Mouse (Mus musculus) fibroblast of lung, adult 2 months (primary cell): Measurements from ENCODE around the gene Xntrpc.
"Not testable (repeated sequence)": the region's sequence is repeated elsewhere in the genome, so short reads cannot be mapped to it uniquely, and the experiment has no call there.

Experiments
- DNase-seq: peaks from one replicate; pipeline ENCODE4 v3.0.0-alpha.2; 2011; ENCODE audit warnings: low read depth

Gene Xntrpc

DNA sequence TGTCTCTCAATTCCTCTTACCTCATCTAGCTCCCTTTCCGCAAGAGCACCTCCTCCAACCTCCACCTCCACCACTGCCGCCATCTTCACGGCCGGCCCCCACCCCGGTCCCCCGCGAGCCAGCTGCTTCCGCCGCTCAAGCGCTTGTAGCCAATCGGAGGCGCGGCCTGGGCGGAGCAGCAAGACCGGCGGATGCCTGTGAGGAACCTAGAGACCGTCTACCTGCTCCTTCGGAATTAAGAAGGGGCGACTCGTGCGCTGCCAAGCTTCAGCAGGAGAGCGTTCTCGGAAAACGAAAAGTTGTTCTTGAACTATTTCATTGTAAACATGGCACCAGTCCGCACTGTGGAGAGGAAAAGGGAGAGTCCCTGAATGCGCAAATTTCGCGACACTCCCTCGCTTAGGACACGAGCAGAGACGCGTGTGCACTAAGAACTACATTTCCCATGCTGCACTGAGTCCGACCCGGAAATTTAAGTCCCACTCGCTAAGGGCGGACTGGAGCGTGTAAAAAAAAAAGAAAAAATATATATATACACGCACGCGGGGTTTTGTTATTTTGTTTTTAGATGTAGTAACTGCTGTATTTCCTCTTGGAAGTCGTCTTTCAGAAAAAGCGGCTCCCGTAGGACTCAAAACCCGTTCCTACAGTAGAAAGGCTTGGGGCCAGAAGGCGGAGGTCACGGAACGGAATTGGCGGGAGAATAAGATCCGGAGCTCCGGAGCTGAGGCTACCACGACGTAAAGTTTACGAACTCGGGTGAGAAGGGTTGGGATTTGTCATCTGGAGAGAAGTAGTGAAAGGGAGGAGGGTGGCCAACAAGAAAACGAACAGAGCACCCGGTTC is at the start of gene Xntrpc, which contains the start of the genes Rnf121 and Xndc1:
Gene Xntrpc, plus strand, starts transcription at position 668 of the 846 bp plus-strand sequence.
Gene Rnf121, minus strand, starts transcription at position 424 of the 846 bp plus-strand sequence.
Gene Xndc1, plus strand, starts transcription at position 466 of the 846 bp plus-strand sequence.
- peak; percentile 89 for DNase-seq

DNA sequence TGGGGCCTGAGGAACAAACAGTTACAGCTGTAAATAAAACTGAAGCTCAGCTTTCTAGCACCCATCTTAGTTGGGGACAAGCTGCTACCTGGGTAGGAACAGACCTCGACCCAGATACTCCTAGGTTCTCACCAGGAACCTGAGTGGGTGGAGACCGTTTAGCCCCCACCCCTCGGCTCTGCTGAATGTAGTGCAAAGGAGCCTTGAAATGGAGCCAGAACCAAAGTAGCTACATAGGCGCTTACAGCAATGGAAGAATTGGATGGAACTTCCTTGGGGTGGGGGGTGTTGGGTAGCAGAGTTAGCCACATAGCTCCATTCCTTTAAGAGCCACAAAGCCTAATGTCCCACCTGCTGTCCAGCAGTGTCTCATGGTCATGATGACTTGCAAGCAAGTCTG is 48.6 kb upstream of the Xntrpc start:
- no peak for DNase-seq

DNA sequence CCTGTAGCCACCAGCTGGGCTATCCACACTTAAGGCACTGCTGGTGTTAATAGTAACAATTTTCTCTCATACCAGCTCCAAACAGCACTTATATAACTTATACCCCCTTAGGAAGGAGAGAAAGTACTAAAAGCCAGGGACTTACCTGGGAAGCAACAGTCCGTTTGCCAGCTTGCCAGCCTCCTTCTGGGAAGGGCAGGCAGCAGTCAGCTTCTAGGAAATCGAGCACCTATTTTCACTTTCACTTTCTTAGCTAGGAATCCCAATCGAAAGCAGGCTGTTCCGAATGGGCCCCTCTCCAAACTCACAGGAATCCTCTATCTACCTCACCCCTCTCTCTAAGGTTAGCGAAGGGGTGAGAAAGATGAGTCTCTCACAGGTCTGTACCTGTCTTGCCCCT is 48.1 kb upstream of the Xntrpc start:
- no peak for DNase-seq

DNA sequence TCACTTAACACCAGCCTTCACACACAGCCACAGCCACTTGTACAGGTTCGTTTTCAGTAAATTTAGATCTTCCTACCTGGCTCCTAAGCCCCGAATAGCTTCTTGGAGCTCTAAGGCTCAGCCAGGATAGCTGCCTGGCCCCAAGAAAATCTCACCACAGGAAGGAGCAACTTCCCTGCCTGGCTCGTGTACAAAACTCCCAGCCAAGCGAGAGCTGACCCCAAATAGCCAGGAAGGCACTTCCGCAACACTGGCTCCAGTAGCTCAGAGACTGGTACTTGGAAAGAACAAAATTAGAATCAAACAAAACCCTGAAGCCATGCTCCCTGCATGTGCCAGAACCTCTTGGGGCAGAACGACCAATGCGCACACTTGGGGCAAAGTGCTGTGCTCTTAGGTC is 47.5 kb upstream of the Xntrpc start:
- no peak for DNase-seq

DNA sequence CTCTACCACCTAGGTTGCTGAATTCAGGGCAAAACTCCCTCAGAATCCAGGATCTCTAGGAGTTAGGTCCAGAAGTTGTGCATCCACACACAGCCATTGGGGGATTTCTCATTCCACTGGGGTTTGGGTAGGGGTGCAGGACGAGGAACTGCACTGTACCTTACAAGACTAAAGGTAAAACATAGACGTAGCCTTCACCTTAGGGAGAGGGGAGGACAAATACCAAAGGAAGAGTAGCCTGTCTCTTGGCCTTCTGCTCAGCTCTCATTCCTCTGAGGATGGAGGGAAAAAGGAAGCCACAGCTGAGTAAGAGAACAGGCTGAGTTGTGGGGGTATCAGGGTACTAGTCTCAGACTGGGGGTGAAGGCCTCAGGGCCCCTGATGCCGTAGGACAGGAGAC is 46.9 kb upstream of the Xntrpc start, which contains the start of gene Il18bp:
Gene Il18bp, minus strand, starts transcription at position 101 of the 400 bp plus-strand sequence.
- DNase-seq: no peak

DNA sequence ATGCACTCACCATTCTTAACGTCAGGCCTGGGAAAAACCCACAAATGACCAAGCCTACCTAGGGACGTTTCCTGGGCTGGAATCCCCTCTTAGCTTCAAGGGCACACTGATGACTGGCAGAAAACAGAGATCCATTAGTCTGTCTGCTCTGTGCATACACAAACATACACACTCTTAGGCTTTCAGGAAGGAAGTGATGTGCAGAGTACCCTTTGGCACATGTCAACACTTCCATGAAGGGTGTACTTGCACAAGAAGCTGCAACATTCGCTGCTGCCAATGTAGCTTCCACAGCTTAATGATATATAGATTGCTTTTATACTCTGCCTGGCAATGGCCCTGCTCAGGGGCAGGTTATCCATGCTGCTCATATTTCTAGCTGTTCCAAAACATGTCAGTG is 46.2 kb upstream of the Xntrpc start:
- DNase-seq: no peak

DNA sequence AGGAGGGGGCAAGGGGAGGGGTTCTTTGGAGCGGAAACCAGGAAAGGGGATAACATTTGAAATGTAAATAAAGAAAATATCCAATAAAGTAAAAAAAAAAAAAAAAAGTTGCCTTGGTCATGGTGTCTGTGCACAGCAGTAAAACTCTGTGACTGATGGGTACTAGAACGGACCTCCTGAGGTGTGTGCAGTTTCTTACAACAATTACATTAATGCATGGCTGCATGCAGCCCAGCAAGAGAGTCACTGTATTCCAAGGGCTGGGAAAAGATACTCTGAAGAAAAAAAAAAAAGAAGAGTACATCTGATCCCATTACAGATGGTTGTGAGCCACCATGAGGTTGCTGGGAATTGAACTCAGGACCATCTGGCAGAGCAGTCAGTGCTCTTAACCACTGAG is 44.6 kb upstream of the Xntrpc start:
- DNase-seq: not testable (repeated sequence)

DNA sequence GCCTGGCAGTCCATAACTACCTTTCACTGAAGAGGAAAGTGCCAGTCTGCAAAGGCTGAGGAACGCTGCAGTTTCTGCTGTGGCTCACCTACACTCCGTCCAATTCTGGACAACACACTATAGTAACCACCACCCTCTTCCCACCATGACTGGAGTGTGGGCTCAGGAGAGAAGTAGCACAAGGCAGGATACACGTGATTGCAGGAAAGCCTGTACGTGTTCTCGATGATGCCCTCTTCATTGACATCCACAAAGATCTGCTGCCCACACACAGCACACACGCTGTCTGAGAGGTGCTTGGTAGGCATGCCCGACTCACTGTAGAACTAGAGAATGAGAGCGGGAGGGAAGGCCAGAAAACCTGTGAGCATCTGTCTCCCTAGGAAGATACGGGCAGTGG is 41.7 kb upstream of the Xntrpc start:
- DNase-seq: no peak

DNA sequence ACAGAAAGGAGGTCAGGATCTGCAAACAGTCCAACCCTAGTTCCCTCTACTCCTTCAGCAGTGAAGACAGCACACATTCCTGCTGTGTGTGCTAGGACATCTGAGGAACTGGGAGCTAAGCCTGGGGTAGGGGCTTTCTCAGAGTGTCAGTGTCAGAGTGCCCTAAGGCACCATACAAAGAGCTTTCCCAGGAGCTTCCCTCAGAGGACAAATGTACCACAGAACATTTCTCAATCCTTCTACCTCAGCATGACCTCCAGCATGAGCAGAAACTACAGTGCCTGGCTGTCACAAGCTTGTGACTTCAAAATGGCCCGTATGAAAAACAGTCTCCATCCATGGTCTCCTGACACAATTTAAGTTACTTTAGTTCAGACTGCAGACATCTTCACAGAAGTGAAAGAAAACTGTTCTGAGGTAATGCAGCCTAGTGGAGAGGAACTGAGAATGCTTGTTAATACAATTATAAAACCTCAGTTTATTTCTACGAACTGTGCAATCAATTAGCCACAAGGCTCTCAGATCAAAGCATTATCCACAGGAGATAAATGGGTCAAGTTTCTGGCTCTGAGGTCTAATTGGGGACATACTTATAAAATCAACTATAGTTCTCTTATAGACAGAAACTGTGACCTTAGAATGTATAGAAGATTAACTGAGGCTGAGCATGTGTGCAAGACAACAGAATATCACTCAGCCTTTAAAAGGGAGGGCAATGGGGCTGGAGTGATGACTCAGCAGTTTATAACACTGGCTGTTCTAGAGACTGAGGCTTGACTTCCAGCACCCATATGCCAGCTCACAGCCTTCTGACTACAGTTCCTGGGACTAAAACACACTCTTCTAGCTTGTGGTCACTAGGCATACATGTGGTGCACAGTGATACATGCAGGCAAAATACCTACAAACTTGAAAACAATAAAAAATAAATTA is 40.1 kb upstream of the Xntrpc start:
- no peak for DNase-seq

DNA sequence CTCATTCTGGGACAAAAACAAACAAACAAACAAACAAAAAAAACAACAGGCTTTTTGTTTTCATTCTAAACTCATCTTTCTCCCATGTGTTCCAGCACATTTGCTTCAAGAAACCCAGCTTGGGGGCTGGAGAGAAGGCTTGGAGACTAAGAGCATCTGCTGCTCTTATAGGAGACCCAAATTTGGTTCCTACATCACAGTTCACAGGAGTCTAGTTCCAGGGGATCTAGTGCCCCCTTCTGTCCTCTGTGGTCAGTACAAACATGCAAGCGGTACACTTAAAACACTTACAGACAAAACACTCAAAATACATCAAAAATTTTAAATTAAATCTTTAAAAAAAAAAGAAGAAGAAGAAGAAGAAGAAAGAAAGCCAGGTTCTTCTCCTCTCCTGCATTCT is 30.6 kb upstream of the Xntrpc start:
- no peak for DNase-seq

DNA sequence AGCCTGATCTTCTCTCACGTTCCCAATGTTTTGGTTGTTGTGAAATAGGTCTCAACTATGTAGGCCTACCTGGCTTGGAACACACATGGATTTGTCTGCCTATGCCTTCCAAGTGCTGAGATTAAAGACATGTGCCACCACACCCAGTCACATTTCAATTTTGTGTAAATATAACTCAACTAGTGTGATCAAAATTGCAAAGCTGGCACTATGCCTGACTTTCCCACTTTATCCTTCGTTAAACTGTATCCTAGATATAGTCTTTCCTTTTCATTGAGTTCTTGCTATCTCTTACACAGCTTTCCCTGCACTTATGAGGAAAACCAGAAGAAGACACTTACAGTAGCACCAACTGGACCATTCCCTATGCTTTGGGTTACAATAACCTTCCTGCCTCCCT is 30.0 kb upstream of the Xntrpc start:
- DNase-seq: no peak

DNA sequence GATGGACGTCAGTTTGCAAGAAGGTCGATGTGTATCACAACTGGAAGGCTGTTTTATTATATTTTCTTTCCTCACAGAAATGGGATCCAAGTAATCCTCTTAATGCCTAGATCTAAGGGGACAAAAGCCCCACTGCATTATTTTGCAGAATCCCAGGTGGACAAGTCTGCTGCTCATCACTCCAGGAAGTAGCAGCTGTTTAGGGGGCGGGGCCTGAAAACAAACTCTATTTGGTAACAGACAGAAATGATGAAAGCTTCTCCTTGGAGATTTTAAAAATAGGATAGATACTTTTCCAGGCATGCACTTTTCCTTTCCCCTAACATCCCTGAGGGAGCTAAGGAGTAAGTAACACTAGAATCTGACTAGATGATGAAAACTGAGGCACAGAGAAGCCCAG is 28.2 kb upstream of the Xntrpc start:
- DNase-seq: no peak

DNA sequence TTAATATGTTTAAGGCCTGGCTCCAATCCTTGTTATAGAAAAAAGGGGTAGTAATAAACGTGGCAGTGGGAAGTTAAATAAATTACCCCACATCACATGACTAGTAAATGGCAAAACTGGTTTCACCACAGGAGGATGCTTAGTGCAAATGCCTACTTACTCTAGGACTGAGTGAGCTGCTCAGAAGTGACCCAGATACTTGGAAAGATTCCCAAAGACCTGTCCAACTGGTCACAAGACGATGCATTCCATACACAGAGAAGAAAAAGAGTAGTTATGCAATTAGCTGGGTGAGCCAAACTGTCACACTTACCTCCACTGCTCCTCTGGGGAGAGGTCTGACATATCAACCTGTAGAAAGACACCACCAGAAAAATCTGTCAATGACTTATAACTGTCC is 23.2 kb upstream of the Xntrpc start:
- no peak for DNase-seq

DNA sequence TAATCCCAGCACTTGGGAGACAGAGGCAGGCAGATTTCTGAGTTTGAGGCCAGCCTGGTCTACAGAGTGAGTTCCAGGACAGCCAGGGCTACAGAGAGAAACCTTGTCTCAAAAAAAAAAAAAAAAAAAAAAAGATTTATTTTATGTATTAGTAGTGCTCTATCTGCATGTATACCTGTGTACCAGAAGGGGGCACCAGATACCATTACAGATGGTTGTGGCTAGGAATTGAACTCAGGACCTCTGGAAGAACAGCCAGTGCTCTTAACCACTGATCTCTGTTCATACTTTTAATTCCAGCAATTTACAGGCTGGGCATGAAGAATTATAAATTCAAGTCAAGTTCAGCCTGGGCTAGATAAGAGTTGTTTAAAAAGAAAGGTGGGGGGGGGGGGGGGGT is 17.0 kb upstream of the Xntrpc start:
- not testable (repeated sequence) for DNase-seq

DNA sequence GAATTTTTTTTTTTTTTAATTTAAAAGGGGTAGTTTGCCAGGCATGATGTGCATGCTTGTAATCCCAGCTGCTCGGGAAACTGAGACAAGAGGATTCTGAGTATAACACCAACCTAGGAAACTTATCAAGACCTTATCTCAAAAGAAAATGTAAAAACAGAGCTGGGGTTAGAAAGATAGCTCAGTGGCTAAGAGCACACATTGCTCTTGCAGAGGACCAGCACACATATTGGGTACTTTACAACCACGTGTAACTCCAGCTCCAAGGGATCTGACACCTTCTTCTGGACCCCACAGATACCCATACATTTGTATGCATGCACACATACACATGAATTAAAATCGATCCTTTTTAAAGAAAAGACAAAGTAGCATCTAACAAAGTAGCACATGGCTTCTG is 4.2 kb upstream of the Xntrpc start:
- DNase-seq: no peak

DNA sequence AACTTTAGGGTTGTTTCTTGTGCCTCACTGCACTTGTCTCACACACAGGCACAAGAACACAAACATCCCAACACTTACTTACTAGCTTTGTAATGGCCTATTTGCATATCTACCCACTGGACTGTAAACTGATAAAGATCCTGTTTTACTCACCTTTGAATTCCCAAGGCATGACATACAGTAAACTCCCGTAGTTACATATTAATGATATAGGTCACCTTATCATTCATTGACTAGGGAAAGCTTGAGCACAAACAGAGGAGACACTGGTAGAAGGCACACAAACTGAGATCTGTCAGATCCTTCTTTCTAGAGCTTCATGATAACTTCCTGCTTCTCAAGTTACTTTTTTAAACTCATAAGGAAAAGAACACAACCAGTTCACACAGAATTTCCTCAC is 3.3 kb upstream of the Xntrpc start:
- no peak for DNase-seq

DNA sequence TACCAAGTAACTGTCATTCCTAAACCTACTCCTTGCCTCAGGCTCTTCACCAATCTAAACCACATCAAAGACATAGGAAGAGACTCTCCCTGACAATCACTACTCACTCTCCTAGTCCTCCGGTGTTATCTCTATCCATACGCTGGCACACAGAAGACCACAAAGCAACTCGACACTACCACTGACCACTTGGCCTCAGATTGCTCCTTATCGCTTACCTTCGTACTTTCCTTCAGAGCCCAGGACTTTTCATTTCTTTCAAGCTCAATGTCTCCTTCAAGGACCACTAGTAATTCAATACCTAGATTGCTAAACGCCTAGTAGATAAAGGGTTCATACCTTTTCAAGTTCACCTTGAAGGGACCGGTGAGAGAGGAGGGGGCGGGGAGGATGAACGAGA is 1.6 kb upstream of the Xntrpc start:
- no peak for DNase-seq

DNA sequence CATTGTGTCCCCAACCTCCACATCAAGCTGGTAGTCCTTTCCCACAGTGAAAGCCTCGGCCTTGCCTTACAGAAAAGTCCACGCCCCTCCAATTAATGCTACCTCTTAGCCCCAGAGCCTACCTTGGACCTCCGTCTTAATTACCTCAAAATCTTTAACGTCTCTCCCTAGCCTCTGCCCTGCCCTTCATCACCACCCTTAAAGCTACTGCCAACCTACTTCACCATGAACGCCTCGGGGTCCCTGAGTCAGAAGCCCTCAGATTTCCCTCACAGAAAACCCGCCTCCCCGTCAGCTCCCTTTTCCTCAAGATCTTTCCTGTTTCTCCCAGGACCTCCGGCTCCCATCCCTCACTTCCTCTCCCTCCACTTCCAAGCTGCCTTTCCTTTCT is 863 bp upstream of the Xntrpc start:
- no peak for DNase-seq

DNA sequence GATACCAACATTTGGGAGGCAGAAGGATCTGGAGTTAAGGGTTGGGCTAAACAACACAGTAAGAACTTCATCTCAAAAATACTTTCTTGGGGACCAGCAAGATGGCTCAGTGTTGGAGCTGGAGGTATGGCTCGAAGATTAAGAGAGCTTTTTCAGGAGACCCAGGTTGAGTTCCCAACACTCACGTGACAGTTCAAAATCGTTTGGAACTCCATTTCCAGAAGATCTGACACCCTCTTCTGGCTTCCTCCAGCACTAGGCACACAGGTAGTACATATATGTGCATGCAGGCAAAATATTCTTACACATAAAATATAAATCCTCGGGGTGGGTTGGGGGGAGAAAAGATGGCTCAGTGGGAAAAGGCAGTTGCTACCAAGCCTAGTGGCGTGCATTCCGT is 850 bp downstream of the Xntrpc start:
- DNase-seq: no peak

DNA sequence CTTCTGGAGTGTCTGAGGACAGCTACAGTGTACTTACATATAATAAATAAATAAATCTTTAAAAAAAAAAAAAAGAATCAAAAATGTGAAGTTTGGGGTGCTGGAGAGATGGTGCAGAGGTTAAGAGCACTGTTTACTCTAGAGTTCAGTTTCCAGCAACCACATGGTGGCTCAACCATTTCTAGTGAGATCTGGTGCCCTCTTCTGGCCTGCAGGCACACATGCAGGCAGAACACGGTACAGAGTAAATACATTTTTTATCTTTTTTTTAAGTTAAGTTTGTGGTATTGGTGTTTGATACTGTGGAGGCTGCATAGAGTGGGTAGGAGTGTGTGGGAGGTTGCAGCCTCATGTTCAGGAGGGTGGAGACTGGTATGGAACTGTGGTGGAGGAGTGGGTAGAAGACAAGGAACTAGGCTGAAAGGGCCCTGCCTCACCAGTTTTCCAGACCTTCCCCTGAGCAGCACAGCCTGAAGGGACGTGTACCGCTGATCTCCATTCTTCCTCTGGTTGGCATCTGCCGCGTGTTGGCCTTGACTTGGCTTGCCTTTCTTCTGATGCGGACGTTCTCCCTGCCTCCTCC is 11.3 kb downstream of the Xntrpc start:
- DNase-seq: no peak

DNA sequence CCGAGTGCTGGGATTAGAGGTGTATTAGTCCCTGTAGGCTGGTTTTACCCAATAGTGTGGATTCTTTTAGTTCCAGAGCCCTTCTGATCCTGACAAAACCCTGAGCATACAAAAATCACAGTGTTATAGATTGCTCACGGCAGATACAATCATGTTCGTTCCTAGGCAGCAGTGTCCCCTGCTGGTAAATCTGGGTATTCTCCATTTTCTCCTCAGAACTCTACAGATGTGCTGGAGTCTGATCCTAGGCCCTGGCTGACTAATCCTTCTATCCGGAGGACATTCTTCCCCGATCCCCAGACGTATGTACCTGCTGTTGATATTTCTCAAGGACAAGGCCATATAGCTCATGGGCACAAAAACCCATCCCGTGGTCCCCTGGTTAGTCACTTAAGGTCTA is 13.0 kb downstream of the Xntrpc start:
- DNase-seq: peak; percentile 36

DNA sequence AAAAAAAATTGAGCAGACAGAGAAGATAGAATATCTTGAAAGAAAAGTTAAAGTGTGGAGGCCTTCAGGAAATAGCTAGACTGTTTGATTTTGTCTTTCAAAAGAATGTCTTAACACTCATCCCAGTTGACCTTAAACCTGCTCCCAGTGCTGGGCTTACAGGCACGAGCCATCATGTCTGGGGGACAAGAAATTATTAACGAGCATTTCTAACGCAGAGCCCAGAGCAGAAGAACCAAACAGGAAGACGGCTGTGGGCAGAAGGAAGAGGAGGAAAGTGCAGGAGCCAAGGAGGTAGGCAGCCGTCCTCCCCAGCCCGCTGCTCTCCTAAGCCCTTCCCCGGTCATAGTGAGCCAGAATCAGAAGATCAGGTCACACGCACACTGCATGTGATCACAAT is 14.8 kb downstream of the Xntrpc start:
- DNase-seq: no peak

DNA sequence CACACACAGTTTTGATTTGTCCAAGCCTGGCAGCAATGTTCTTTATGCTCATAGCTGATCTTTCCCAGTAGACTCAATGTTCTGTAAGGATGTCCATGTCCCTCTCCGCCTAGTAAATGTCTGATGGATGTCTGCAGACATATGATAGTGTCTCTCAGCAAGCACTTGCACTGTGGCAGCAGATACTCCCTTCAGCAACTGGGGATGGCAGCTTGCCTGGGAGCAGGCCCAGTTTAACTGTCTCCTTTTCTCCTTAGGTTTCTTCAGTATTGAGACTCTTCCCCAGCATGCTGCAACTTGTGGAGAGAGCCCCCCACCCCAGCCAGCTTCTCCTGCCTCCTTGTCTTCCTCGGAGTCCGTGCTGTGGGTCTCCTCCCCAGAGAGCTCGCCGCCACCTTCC is 16.3 kb downstream of the Xntrpc start:
- DNase-seq: no peak
